Mouse (Mus musculus): Measurements from ENCODE around the gene Sec16a. TPM values are rescaled to one million over a fixed set of nuclear protein-coding genes. Genes with fewer than 3 reads are reported as not detected.

Gene Sec16a
- polyA plus RNA-seq, 1 experiment from 2014 or later, result 33.7 TPM

DNA sequence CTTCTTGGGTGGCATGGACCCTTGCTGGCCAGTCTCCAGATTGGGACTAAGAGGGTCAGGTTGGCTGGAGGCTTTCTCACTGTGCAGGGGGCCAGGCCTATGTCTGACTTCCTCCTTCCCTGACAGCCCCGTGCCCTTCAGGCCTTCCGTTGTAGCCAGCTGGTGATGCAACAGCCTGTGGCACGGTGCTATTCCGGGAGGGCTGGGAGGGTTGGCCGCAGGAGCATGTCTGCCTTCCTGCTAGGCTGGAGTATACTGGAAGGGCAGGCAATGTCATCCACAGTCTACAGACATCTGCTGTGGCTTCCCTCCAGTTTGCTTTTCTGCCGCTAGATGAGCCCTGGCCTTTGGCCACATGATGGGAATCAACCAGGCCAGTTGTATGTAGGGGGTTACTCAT, 85.0 kb downstream of the Sec16a start:
- no peak for ATAC-seq (replicated peaks; ENCODE audit: low FRiP score, low TSS enrichment, low read depth)
- no peak overlapping the region for H3K9ac ChIP-seq (ENCODE audit: low read length)
- WGBS, result 89% methylated on average over 6 of the region's 6 CpGs
- H3K4me3 ChIP-seq (ENCODE audit: low read depth, low read length), result no peak overlapping the region
- H3K27me3 ChIP-seq (replicated peaks; ENCODE audit: control insufficient read depth, insufficient read depth, low read length), result no peaks in the 10 kb centered on the region
- no peaks in the 10 kb centered on the region for H3K9me3 ChIP-seq (ENCODE audit: control insufficient read depth, low read length)
- no peaks in the 10 kb centered on the region for H3K4me1 ChIP-seq (replicated peaks; ENCODE audit: control insufficient read depth, insufficient read depth, low read length)
- H3K4me2 ChIP-seq (ENCODE audit: low read length), result no peak overlapping the region
- H3K27ac ChIP-seq (ENCODE audit: low read depth), result no peak overlapping the region
- peaks cover 11% of the 10 kb centered on the region for H3K36me3 ChIP-seq (ENCODE audit: control insufficient read depth, insufficient read depth, low read length)
- no peak for DNase-seq (ENCODE audit: low spot score)

Small RNA genes lying within 50 kb of the gene (microRNA-seq; reads per million reads assigned to microRNA genes)
- 0.59 reads per million for gene Mir6996

Other genes with a start within 250 kb of the Sec16a start
- not detected in 2 replicates for gene Lhx3, start 236.9 kb downstream of the Sec16a start, polyA plus RNA-seq (2014; fragmentation: Nextera tagmentation; extraction: Ambion mirVana)
- 23.4 and 24.6 TPM in 2 replicates for gene Qsox2, start 207.7 kb downstream of the Sec16a start, polyA plus RNA-seq (2014; fragmentation: Nextera tagmentation; extraction: Ambion mirVana)
- 0.50 and 0.51 TPM in 2 replicates for gene Ccdc187, start 150.7 kb downstream of the Sec16a start, polyA plus RNA-seq (2014; fragmentation: Nextera tagmentation; extraction: Ambion mirVana)
- gene Gpsm1, start 129.7 kb downstream of the Sec16a start, polyA plus RNA-seq (2014; fragmentation: Nextera tagmentation; extraction: Ambion mirVana), result 23.4 and 26.7 TPM in 2 replicates
- 25.4 and 29.2 TPM in 2 replicates for gene Dnlz, start 93.1 kb downstream of the Sec16a start, polyA plus RNA-seq (2014; fragmentation: Nextera tagmentation; extraction: Ambion mirVana)
- 1.0 and 1.1 TPM in 2 replicates for gene Card9, start 84.3 kb downstream of the Sec16a start, polyA plus RNA-seq (2014; fragmentation: Nextera tagmentation; extraction: Ambion mirVana)
- gene Snapc4, start 64.6 kb downstream of the Sec16a start, polyA plus RNA-seq (2014; fragmentation: Nextera tagmentation; extraction: Ambion mirVana), result 30.4 and 31.1 TPM in 2 replicates
- gene Entr1, start 55.9 kb downstream of the Sec16a start, polyA plus RNA-seq (2014; fragmentation: Nextera tagmentation; extraction: Ambion mirVana), result 96.2 and 101 TPM in 2 replicates
- 90.2 and 99.7 TPM in 2 replicates for gene Pmpca, start 55.9 kb downstream of the Sec16a start, polyA plus RNA-seq (2014; fragmentation: Nextera tagmentation; extraction: Ambion mirVana)
- gene Inpp5e, start 36.0 kb downstream of the Sec16a start, polyA plus RNA-seq (2014; fragmentation: Nextera tagmentation; extraction: Ambion mirVana), result 18.4 and 22.8 TPM in 2 replicates
- 21.6 and 24.3 TPM in 2 replicates for gene Notch1, start 71.4 kb upstream of the Sec16a start, polyA plus RNA-seq (2014; fragmentation: Nextera tagmentation; extraction: Ambion mirVana)
- 129 and 135 TPM in 2 replicates for gene Egfl7, start 134.8 kb upstream of the Sec16a start, polyA plus RNA-seq (2014; fragmentation: Nextera tagmentation; extraction: Ambion mirVana)
- not detected in 2 replicates for gene Gm20532, start 141.4 kb upstream of the Sec16a start, polyA plus RNA-seq (2014; fragmentation: Nextera tagmentation; extraction: Ambion mirVana)
- gene Agpat2, start 159.2 kb upstream of the Sec16a start, polyA plus RNA-seq (2014; fragmentation: Nextera tagmentation; extraction: Ambion mirVana), result 47.5 and 53.8 TPM in 2 replicates
- gene Fam69b, start 183.2 kb upstream of the Sec16a start, polyA plus RNA-seq (2014; fragmentation: Nextera tagmentation; extraction: Ambion mirVana), result 39.7 and 41.3 TPM in 2 replicates
- not detected in 2 replicates for gene Lcn4, start 226.1 kb upstream of the Sec16a start, polyA plus RNA-seq (2014; fragmentation: Nextera tagmentation; extraction: Ambion mirVana)